Mouse (Mus musculus) regulatory T cell (primary cell): ENCODE results near the gene Zfp512b.

Experiments
- in situ Hi-C: fragments of 300-600 bp; cut with MboI, MseI; formaldehyde crosslinking; loops from one replicate; pipeline ENCODE4 v1.15.1; 2025; ENCODE audit warnings: high pct_unique_total_duplicates

The Zfp512b gene

GRCm38 (mm10) chr2:181589732-181590105 is 2.9 kb downstream of the Zfp512b start:
- in situ Hi-C loops: no loop called here

- in situ Hi-C loops: no loop called here
Measured at GRCm38 (mm10) chr2:181589011-181589731, 3.4 kb downstream of the Zfp512b start.

GRCm38 (mm10) chr2:181588229-181588780 is 4.3 kb downstream of the Zfp512b start:
- in situ Hi-C loops: no loop called here

GRCm38 (mm10) chr2:181587796-181588195 is 4.8 kb downstream of the Zfp512b start:
- in situ Hi-C loops: no loop called here

- in situ Hi-C loops: no loop called here
Measured at GRCm38 (mm10) chr2:181586124-181586523, 6.5 kb downstream of the Zfp512b start.

- in situ Hi-C loops: no loop called here
Measured at GRCm38 (mm10) chr2:181585506-181585905, 7.1 kb downstream of the Zfp512b start.

- in situ Hi-C loops: no loop called here
Measured at GRCm38 (mm10) chr2:181584411-181584942, 8.1 kb downstream of the Zfp512b start, which contains the start of gene Uckl1. Uckl1 (minus strand) TSS chr2:181584892.

GRCm38 (mm10) chr2:181583460-181584257 is 8.9 kb downstream of the Zfp512b start:
- in situ Hi-C loops: no loop called here

GRCm38 (mm10) chr2:181582939-181583338 is 9.7 kb downstream of the Zfp512b start:
- in situ Hi-C loops: no loop called here

GRCm38 (mm10) chr2:181582358-181582757 is 10.2 kb downstream of the Zfp512b start:
- in situ Hi-C loops: no loop called here

GRCm38 (mm10) chr2:181581402-181582120 is 11.0 kb downstream of the Zfp512b start:
- in situ Hi-C loops: no loop called here

GRCm38 (mm10) chr2:181581016-181581401 is 11.6 kb downstream of the Zfp512b start:
- in situ Hi-C loops: no loop called here

- in situ Hi-C loops: no loop called here
Measured at GRCm38 (mm10) chr2:181580131-181580772, 12.4 kb downstream of the Zfp512b start.

- in situ Hi-C loops: loop anchor here (5.0 kb wide), 1 partner anchor 47 kb away; no protein-coding TSS in a partner anchor
Measured at GRCm38 (mm10) chr2:181579681-181580080, 12.9 kb downstream of the Zfp512b start.

- in situ Hi-C loops: loop anchor here (5.0 kb wide), 1 partner anchor 47 kb away; no protein-coding TSS in a partner anchor
Measured at GRCm38 (mm10) chr2:181578790-181579618, 13.6 kb downstream of the Zfp512b start.

- in situ Hi-C loops: loop anchor here (5.0 kb wide), 1 partner anchor 46 kb away; no protein-coding TSS in a partner anchor
Measured at GRCm38 (mm10) chr2:181577981-181578581, 14.5 kb downstream of the Zfp512b start.

GRCm38 (mm10) chr2:181577126-181577525 is 15.5 kb downstream of the Zfp512b start:
- in situ Hi-C loops: loop anchor here (5.0 kb wide), 1 partner anchor 45 kb away; no protein-coding TSS in a partner anchor

GRCm38 (mm10) chr2:181576613-181577012 is 16.0 kb downstream of the Zfp512b start:
- in situ Hi-C loops: loop anchor here (5.0 kb wide), 1 partner anchor 44 kb away; no protein-coding TSS in a partner anchor

- in situ Hi-C loops: loop anchor here (5.0 kb wide), 1 partner anchor 43 kb away; no protein-coding TSS in a partner anchor
Measured at GRCm38 (mm10) chr2:181574921-181575545, 17.6 kb downstream of the Zfp512b start.
